Mouse (Mus musculus) hindbrain, embryonic 14.5 days (tissue): ENCODE data around the gene Hectd4. TPM values are rescaled to one million over a fixed set of nuclear protein-coding genes. Genes with fewer than 3 reads are reported as not detected.

Source experiments
- ATAC-seq: fragments of 200-750 bp; cut with Nextera tagmentation; 2 replicates; pipeline ENCODE4 v1.8.0; 2017; ENCODE audit warnings: moderate number of reproducible peaks, mild to moderate bottlenecking, moderate TSS enrichment, moderate library complexity; ENCODE audit not compliant: low FRiP score
- DNase-seq: peaks from one replicate; pipeline ENCODE4 v3.0.0-alpha.2; 2015; ENCODE audit warnings: low spot score
- H3K27ac ChIP-seq: fragments of 300-500 bp; sonication (generic); 2 replicates; pipeline ENCODE4 v1.5.1; 2014; ENCODE audit warnings: mild to moderate bottlenecking, moderate library complexity
- H3K27me3 ChIP-seq: fragments of 300-500 bp; sonication (generic); 2 replicates; pipeline ENCODE4 v1.6.1; 2014; ENCODE audit warnings: mild to moderate bottlenecking, low read length, mixed read lengths; ENCODE audit not compliant: control insufficient read depth, insufficient read depth
- H3K36me3 ChIP-seq: fragments of 300-500 bp; sonication (generic); replicated peaks from 2 replicates; pipeline ENCODE4 v1.6.1; 2014; ENCODE audit not compliant: control insufficient read depth, insufficient read depth
- H3K4me1 ChIP-seq: fragments of 300-500 bp; sonication (generic); replicated peaks from 2 replicates; pipeline ENCODE4 v1.6.1; 2014; ENCODE audit warnings: antibody characterized with exemption, low read length, mixed read lengths; ENCODE audit not compliant: control insufficient read depth, insufficient read depth
- H3K4me2 ChIP-seq: fragments of 300-500 bp; sonication (generic); replicated peaks from 2 replicates; pipeline ENCODE4 v1.6.1; 2014; ENCODE audit warnings: mild to moderate bottlenecking, moderate library complexity
- H3K4me3 ChIP-seq: fragments of 300-500 bp; sonication (generic); replicated peaks from 2 replicates; pipeline ENCODE4 v1.5.1; 2014; ENCODE audit warnings: mild to moderate bottlenecking, low read length
- H3K9ac ChIP-seq: fragments of 300-500 bp; sonication (generic); 2 replicates; pipeline ENCODE4 v1.6.1; 2014
- H3K9me3 ChIP-seq: fragments of 300-500 bp; sonication (generic); 2 replicates; pipeline ENCODE4 v1.6.1; 2016; ENCODE audit warnings: low read length; ENCODE audit not compliant: control insufficient read depth
- WGBS: fragments of 180-500 bp; shearing (Covaris S2); extraction: QIAGEN DNeasy Blood & Tissue Kit; methylation state at CpG from one replicate; pipeline ENCODE4 v1.1.7; 2014; 5-methylcytosine and 5-hydroxymethylcytosine counted together
- polyA plus RNA-seq: library from polyadenylated mRNA; unstranded; fragments of >200 nt; fragmentation: Nextera tagmentation; extraction: Ambion mirVana; gene quantifications from 2 replicates; pipeline ENCODE4 v1.2.1, GENCODE M21; 2014

Gene Hectd4
- polyA plus RNA-seq, 1 experiment from 2014 or later, result 34.1 TPM

GRCm38 (mm10) chr5:121190210-121190835 is 29.7 kb upstream of the Hectd4 start:
- ATAC-seq, result no peak

GRCm38 (mm10) chr5:121190836-121191583 is 29.0 kb upstream of the Hectd4 start, which contains the start of gene Ptpn11:
Gene Ptpn11, minus strand, starts transcription at chr5:121191397.
- H3K36me3 ChIP-seq, result no peaks in the 10 kb centered on the region
- no peaks in the 10 kb centered on the region for H3K9me3 ChIP-seq
- H3K27me3 ChIP-seq, result no peaks in the 10 kb centered on the region
- H3K27ac ChIP-seq, result peak within 1 kb of the TSS; percentile 81
- peaks cover 36% of the 10 kb centered on the region for H3K4me1 ChIP-seq
- ATAC-seq (peak; percentile 92), DNase-seq (peak; percentile 93)
- peak within 1 kb of the TSS; percentile 95 for H3K4me3 ChIP-seq
- under 1% methylated on average over 73 of the region's 98 CpGs for WGBS
- H3K4me2 ChIP-seq, result peak within 1 kb of the TSS; percentile 80
- H3K9ac ChIP-seq, result peak within 1 kb of the TSS; percentile 93

More at GRCm38 (mm10) chr5:121190210-121190835, 29.7 kb upstream of the Hectd4 start:
- H3K9me3 ChIP-seq, result no peaks in the 10 kb centered on the region
- H3K36me3 ChIP-seq, result no peaks in the 10 kb centered on the region
- WGBS, result 33% methylated on average over 21 of the region's 21 CpGs
- H3K4me1 ChIP-seq, result peaks cover 41% of the 10 kb centered on the region
- H3K27me3 ChIP-seq, result no peaks in the 10 kb centered on the region
- H3K9ac ChIP-seq, result peak overlapping the region; percentile 93
- H3K4me3 ChIP-seq, result peak overlapping the region; percentile 95
- peak overlapping the region; percentile 80 for H3K4me2 ChIP-seq
- H3K27ac ChIP-seq, result peak overlapping the region; percentile 81
- DNase-seq, result peak; percentile 35

DNA sequence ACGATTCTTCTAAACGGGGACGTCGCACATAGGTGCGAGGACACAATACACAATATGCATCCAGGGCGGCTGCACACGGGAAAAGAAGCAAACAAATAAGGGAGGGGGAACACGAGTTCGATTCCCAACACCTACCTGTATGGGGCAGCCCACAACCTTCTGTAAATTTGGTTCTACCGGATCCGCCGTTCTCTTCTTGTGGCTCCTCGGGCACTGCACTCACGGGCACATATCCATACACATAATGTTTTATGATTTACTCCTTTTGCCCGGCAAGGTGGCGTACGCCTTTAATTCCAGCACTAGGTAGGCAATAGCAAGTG is 28.5 kb upstream of the Hectd4 start:
- H3K4me3 ChIP-seq, result peak overlapping the region; percentile 95
- ATAC-seq, result peak; percentile 56
- 10% methylated on average over 17 of the region's 17 CpGs for WGBS
- no peak for DNase-seq
- peaks cover 36% of the 10 kb centered on the region for H3K4me1 ChIP-seq
- no peaks in the 10 kb centered on the region for H3K9me3 ChIP-seq
- H3K36me3 ChIP-seq, result no peaks in the 10 kb centered on the region
- H3K27ac ChIP-seq, result peak overlapping the region; percentile 81
- H3K9ac ChIP-seq, result peak overlapping the region; percentile 93
- no peaks in the 10 kb centered on the region for H3K27me3 ChIP-seq
- H3K4me2 ChIP-seq, result peak overlapping the region; percentile 80

GRCm38 (mm10) chr5:121194173-121194572 is 25.8 kb upstream of the Hectd4 start:
- no peak overlapping the region for H3K4me3 ChIP-seq
- no peak overlapping the region for H3K9ac ChIP-seq
- no peak overlapping the region for H3K27ac ChIP-seq
- no peaks in the 10 kb centered on the region for H3K27me3 ChIP-seq
- 36% methylated on average over 1 of the region's 1 CpGs for WGBS
- H3K9me3 ChIP-seq, result no peaks in the 10 kb centered on the region
- H3K4me2 ChIP-seq, result no peak overlapping the region
- ATAC-seq (no peak), DNase-seq (no peak)
- H3K4me1 ChIP-seq, result peaks cover 15% of the 10 kb centered on the region
- no peaks in the 10 kb centered on the region for H3K36me3 ChIP-seq

GRCm38 (mm10) chr5:121196764-121197163 is 23.3 kb upstream of the Hectd4 start:
- Histone ChIP-seq H3K27ac (no peak overlapping the region), H3K4me1 (peaks cover 4% of the 10 kb centered on the region), H3K27me3 (no peaks in the 10 kb centered on the region), H3K36me3 (no peaks in the 10 kb centered on the region), H3K9ac (no peak overlapping the region), H3K9me3 (no peaks in the 10 kb centered on the region), H3K4me3 (no peak overlapping the region), H3K4me2 (no peak overlapping the region)
- 59% methylated on average over 5 of the region's 5 CpGs for WGBS
- ATAC-seq (no peak), DNase-seq (no peak)

DNA sequence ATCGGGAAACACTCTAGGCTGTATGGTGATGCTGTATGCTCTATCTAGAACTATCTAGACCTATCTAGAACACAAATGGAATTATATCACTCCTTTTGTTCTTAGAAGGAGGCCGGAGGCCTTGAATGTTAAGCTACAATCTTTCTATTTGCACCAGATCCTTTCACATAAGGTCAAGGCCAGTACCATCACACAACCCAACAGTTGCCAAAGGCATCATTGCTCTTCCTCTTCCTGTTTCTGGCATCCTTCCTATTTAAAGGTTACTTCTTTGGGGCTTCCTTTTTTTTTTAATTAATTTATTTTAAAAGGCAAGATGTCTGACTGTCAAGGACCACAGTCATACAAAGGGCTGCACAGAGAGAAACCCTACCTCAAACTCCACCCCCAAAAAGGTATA is 22.7 kb upstream of the Hectd4 start:
- DNase-seq (no peak), ATAC-seq (no peak)
- WGBS, result 78% methylated on average over 2 of the region's 2 CpGs
- no peak overlapping the region for H3K9ac ChIP-seq
- no peaks in the 10 kb centered on the region for H3K4me1 ChIP-seq
- no peak overlapping the region for H3K27ac ChIP-seq
- no peaks in the 10 kb centered on the region for H3K9me3 ChIP-seq
- H3K4me3 ChIP-seq, result no peak overlapping the region
- no peaks in the 10 kb centered on the region for H3K36me3 ChIP-seq
- H3K27me3 ChIP-seq, result no peaks in the 10 kb centered on the region
- no peak overlapping the region for H3K4me2 ChIP-seq

DNA sequence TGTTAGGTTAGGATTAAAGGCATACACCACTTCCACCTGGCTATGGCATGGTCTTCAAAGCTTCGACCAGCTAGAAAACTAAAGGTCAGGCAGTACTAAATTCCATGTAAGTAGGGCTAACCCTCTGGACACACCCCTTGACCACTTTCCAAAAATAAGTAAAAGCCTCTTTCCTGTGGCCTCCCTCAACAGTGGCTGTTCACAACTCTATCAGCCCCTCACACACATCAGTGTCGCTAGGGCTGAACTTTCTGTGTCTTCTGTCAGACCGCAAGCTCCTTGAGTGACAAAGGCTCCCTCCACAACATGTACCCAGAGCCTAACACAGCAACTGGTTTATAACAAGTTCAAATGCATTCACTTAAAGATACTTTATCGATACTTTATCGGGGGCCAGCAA is 21.6 kb upstream of the Hectd4 start:
- Histone ChIP-seq H3K9ac (no peak overlapping the region), H3K4me1 (no peaks in the 10 kb centered on the region), H3K9me3 (no peaks in the 10 kb centered on the region), H3K27ac (no peak overlapping the region), H3K27me3 (no peaks in the 10 kb centered on the region), H3K4me3 (no peak overlapping the region), H3K36me3 (no peaks in the 10 kb centered on the region), H3K4me2 (no peak overlapping the region)
- whole genome bisulfite sequencing, result 84% methylated on average over 5 of the region's 5 CpGs
- no peak for DNase-seq
- ATAC-seq, result no peak

- Histone ChIP-seq H3K27me3 (no peaks in the 10 kb centered on the region), H3K36me3 (peaks cover 13% of the 10 kb centered on the region), H3K9me3 (no peaks in the 10 kb centered on the region), H3K27ac (no peak overlapping the region), H3K4me1 (peaks cover 14% of the 10 kb centered on the region; the same call in 1 of the 2 replicates), H3K4me3 (no peak overlapping the region), H3K4me2 (no peak overlapping the region), H3K9ac (no peak overlapping the region)
- ATAC-seq (no peak), DNase-seq (peak; percentile 70)
- 47% methylated on average over 3 of the region's 3 CpGs for WGBS
These were observed 18.3 kb upstream of the Hectd4 start for GRCm38 (mm10) chr5:121201739-121202138.

DNA sequence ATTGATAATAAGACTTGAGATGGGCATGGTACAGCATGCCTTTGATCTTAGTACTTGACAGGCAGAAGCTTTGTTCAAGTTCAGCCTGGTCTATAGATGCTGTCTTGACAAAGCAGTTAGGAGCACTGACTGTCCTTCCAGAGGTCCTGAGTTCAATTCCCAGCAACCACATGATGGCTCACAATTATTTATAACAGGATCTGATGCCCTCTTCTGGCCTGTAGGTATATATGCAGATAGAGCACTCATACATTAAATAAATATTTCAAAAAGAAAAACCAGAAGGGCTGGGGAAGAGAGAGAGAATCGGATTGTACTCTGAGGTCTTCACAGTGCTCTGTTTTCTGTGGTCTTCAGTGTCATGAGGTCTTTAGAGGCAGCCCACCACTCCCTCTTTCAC is 17.6 kb upstream of the Hectd4 start:
- Histone ChIP-seq H3K9ac (no peak overlapping the region), H3K4me3 (no peak overlapping the region), H3K4me2 (no peak overlapping the region), H3K4me1 (peaks cover 14% of the 10 kb centered on the region; the same call in 1 of the 2 replicates), H3K27me3 (no peaks in the 10 kb centered on the region), H3K27ac (no peak overlapping the region), H3K36me3 (peaks cover 20% of the 10 kb centered on the region), H3K9me3 (no peaks in the 10 kb centered on the region)
- ATAC-seq (no peak), DNase-seq (no peak)
- 78% methylated on average over 1 of the region's 1 CpGs for WGBS
